Mouse (Mus musculus) G1E-ER4 (cell line): Measurements from ENCODE around the gene Cldn15. TPM values are rescaled to one million over a fixed set of nuclear protein-coding genes. Genes with fewer than 3 reads are reported as not detected.

ENCODE experiments used
- GATA1 ChIP-seq: IDR thresholded peaks from one replicate; pipeline ENCODE4 v1.8.0; 2012; ENCODE audit warnings: low read length, inconsistent platforms
- polyA plus RNA-seq: library from polyadenylated mRNA; stranded (reverse); fragments of >175 nt; gene quantifications from 2 replicates; pipeline ENCODE4 v1.2.3, GENCODE M21; 2012

Cldn15 gene
- polyA plus RNA-seq, 1 experiment: not detected

- TF ChIP-seq GATA1: no peak
Measured at GRCm38 (mm10) chr5:136962966-136963540, 3.4 kb upstream of the Cldn15 start.

DNA sequence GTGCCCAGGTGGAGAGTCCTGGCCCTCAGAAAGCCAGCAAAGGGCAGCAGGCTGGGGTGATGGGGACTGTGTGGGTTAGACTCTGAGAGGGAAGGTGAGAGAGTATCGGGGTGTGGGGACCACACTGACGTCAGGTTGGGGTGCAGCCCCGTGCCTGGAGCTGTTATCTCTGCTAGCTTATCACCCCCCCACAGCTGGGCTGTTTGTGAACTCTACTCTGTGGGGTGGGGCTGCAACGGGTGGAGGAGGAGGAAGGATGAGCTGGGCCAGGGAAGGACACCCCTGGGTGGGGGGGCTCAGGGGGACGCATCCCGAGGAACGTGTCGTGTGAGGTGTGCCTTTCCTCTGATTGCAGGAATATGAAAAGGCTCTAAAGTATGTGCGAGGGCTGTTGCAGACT lies 1.2 kb upstream of the Cldn15 start:
- TF ChIP-seq GATA1: no peak

- no peak for TF ChIP-seq GATA1
Measured at GRCm38 (mm10) chr5:136965686-136966085, 730 bp upstream of the Cldn15 start.

- no peak for TF ChIP-seq GATA1
Measured at GRCm38 (mm10) chr5:136966861-136967455, 542 bp downstream of the Cldn15 start.

- no peak for TF ChIP-seq GATA1
Measured at GRCm38 (mm10) chr5:136967592-136967991, 1.2 kb downstream of the Cldn15 start.

GRCm38 (mm10) chr5:136970703-136971102 lies 4.3 kb downstream of the Cldn15 start:
- TF ChIP-seq GATA1: no peak

- no peak for TF ChIP-seq GATA1
Measured at GRCm38 (mm10) chr5:136973670-136974069, 7.3 kb downstream of the Cldn15 start.

GRCm38 (mm10) chr5:136977769-136978168 lies 11.4 kb downstream of the Cldn15 start:
- no peak for TF ChIP-seq GATA1

DNA sequence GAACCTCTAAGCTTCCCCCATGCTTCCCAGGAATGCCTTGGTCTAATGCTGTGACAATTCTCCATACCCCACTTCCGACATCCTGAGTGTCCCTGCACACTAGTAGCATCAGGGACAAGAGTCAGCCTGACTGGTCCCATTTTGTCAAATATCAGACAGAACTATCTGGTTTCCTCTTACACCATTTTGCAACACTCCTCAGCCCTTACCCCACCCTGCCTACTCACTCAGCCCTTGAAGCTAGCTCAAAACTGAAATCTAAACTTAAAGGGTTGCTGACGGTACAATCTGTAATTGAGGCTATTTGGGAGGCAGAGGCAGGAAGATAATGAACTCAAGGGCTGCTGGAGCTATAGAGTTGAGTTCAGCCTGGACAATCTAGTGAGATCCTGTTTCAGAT lies 13.3 kb downstream of the Cldn15 start:
- TF ChIP-seq GATA1: no peak

GRCm38 (mm10) chr5:136980974-136981373 lies 14.6 kb downstream of the Cldn15 start:
- no peak for TF ChIP-seq GATA1

DNA sequence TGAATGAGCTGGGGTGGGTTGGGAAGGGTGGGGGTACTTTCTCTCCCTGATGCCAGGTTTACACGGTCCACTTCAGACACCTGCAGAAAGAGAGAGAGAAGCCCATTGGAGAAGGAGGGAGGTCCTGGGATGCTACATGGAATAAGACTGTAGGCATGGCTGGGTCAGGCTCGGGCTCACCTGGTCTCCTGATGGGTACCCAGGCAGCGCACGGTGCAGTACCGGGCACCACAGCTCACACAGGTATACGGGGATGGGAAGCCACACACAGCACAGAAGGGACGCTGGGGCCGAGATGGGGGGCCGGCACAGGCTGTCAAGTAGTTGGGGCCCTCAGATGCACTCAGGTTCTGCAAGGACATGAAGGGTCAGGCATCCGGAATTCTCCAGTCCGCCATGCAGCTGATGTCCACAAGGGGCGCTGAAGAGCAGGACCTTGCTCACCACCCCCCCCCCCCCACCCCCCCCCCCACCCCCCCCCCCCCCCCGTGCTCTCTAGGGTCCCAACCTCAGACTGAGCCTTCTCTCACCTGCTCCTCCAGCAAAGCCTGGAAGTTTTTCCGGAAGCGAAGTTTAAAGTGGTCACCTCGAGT lies 16.0 kb downstream of the Cldn15 start:
- no peak for TF ChIP-seq GATA1

DNA sequence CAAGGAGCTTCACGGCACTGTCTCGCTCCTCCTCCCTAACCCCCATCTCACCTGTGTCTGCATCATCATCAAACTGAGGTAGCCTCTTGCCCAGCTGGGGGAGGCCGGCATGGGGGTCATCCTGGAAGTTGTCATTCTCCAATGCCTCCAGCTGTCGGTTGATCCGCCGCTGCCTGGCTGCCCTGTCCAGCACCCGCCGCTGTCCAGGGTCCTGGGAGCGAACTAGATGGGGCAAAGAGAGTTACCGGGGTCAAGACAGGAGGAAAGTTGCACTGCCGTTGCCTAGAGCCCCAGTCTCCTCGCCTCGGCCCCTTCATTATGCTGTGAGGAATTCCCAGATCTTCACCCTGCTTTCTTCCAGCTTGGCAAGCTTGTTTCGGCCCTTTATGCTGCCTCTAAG lies 18.4 kb downstream of the Cldn15 start:
- TF ChIP-seq GATA1: no peak

GRCm38 (mm10) chr5:136986695-136987137 lies 20.3 kb downstream of the Cldn15 start, which contains the start of gene Plod3:
Gene Plod3, plus strand, starts transcription at chr5:136987019.
- no peak for TF ChIP-seq GATA1

- TF ChIP-seq GATA1: no peak
Measured at GRCm38 (mm10) chr5:136987138-136987933, 20.9 kb downstream of the Cldn15 start.

- no peak for TF ChIP-seq GATA1
Measured at GRCm38 (mm10) chr5:136987934-136988271, 21.5 kb downstream of the Cldn15 start, which contains the start of gene Znhit1. Gene Znhit1, minus strand, starts transcription at chr5:136988021.

DNA sequence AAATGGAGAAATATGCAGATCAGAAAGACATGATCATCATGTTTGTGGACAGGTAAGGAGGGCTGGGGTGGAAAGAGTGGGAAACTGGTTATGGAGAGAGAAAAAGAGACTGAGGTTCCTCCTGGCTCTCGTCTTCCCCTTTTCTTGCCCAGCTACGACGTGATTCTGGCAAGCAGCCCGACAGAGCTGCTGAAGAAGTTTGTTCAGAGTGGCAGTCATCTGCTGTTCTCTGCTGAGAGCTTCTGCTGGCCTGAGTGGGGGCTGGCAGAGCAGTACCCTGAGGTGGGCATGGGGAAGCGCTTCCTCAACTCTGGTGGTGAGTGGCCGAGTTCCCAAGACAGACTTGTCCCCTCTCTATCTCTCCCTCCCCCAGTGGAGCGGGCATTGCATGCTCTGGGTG lies 22.0 kb downstream of the Cldn15 start:
- no peak for TF ChIP-seq GATA1
